Mouse (Mus musculus) CH12.LX (cell line): ENCODE measurements around the gene Nsf. TPM values are rescaled to one million over a fixed set of nuclear protein-coding genes. Genes with fewer than 3 reads are reported as not detected.

Experiments used
- DNase-seq: peaks from one replicate; pipeline ENCODE4 v3.0.0-alpha.2; 2013; ENCODE audit errors: extremely low read depth
- H3K27ac ChIP-seq: 2 replicates; pipeline ENCODE4 v1.5.1; 2012; ENCODE audit warnings: low read depth, mild to moderate bottlenecking, control low read depth, moderate library complexity; ENCODE audit not compliant: insufficient read depth
- H3K27me3 ChIP-seq: replicated peaks from 2 replicates; pipeline ENCODE3; 2012; ENCODE audit warnings: inconsistent platforms
- H3K36me3 ChIP-seq, 2 experiments: replicated peaks in 1 of 2; 2 replicates each; pipeline versions ENCODE3 to v1.6.1; 2012; ENCODE audit warnings: inconsistent platforms in 1 of 2, low read length in 1 of 2, mild to moderate bottlenecking in 1 of 2, mixed read lengths in 1 of 2, moderate library complexity in 1 of 2; ENCODE audit not compliant: control insufficient read depth in 1 of 2, insufficient read depth in 1 of 2
- H3K4me1 ChIP-seq, 2 experiments: 2 replicates each; pipeline ENCODE4 v1.6.1; 2012; ENCODE audit warnings: inconsistent platforms in 1 of 2, moderate library complexity in 1 of 2; ENCODE audit not compliant: insufficient read depth in 2 of 2, control insufficient read depth in 1 of 2
- H3K4me2 ChIP-seq: 2 replicates; pipeline ENCODE4 v1.6.1; 2012; ENCODE audit warnings: low read depth, mild to moderate bottlenecking, control low read depth; ENCODE audit not compliant: poor library complexity, insufficient read depth, severe bottlenecking
- H3K4me3 ChIP-seq, 3 experiments: fragments of 150-350 bp in 1 of 3; sonication (generic) in 1 of 3; replicated peaks in 1 of 3; 2 replicates each; pipeline versions ENCODE3 to v1.5.1; 2011 to 2012; ENCODE audit warnings: low read depth in 2 of 3, low read length in 2 of 3, mild to moderate bottlenecking in 2 of 3, moderate library complexity in 2 of 3, control low read depth in 1 of 3, improper control_type of control experiment in 1 of 3, inconsistent platforms in 1 of 3, mixed read lengths in 1 of 3; ENCODE audit not compliant: poor library complexity in 1 of 3
- H3K79me2 ChIP-seq: replicated peaks from 2 replicates; pipeline ENCODE4 v1.6.1; 2012; ENCODE audit warnings: mild to moderate bottlenecking, moderate library complexity; ENCODE audit not compliant: control insufficient read depth, poor library complexity, insufficient read depth, severe bottlenecking; ENCODE audit errors: extremely low read depth
- H3K9ac ChIP-seq: 2 replicates; pipeline ENCODE4 v1.6.1; 2012; ENCODE audit warnings: low read depth, mild to moderate bottlenecking, control low read depth, moderate library complexity; ENCODE audit not compliant: insufficient read depth
- H3K9me3 ChIP-seq: replicated peaks from 2 replicates; pipeline ENCODE3; 2012; ENCODE audit warnings: low read length, inconsistent platforms, mixed read lengths
- BHLHE40 ChIP-seq: IDR thresholded peaks from 2 replicates; pipeline ENCODE4 v1.6.1; 2011; ENCODE audit warnings: mild to moderate bottlenecking, low read depth, low read length, improper control_type of control experiment
- CHD1 ChIP-seq: IDR thresholded peaks from 2 replicates; pipeline ENCODE4 v1.6.1; 2012; ENCODE audit warnings: low read depth, low read length, improper control_type of control experiment, inconsistent platforms
- CHD2 ChIP-seq: IDR thresholded peaks from 2 replicates; pipeline ENCODE4 v1.6.1; 2011; ENCODE audit warnings: low read length, improper control_type of control experiment
- E2F4 ChIP-seq: IDR thresholded peaks from 2 replicates; pipeline ENCODE4 v1.6.1; 2011; ENCODE audit warnings: low read depth, low read length, improper control_type of control experiment; ENCODE audit not compliant: insufficient replicate concordance
- ELF1 ChIP-seq: IDR thresholded peaks from 2 replicates; pipeline ENCODE4 v1.6.1; 2014; ENCODE audit warnings: low read depth, mild to moderate bottlenecking, inconsistent platforms, low read length, improper control_type of control experiment
- ETS1 ChIP-seq: conservative IDR thresholded peaks from 2 replicates; pipeline ENCODE4 v1.6.1; 2012; ENCODE audit warnings: low read depth, mild to moderate bottlenecking, inconsistent platforms, low read length, improper control_type of control experiment, moderate library complexity
- GABPA ChIP-seq: IDR thresholded peaks from 2 replicates; pipeline ENCODE4 v1.6.1; 2012; ENCODE audit warnings: low read depth, low read length, improper control_type of control experiment, inconsistent platforms; ENCODE audit not compliant: insufficient replicate concordance
- HCFC1 ChIP-seq: IDR thresholded peaks from 2 replicates; pipeline ENCODE4 v1.6.1; 2012; ENCODE audit warnings: low read depth, mild to moderate bottlenecking, inconsistent platforms, low read length, improper control_type of control experiment
- IRF4 ChIP-seq: IDR thresholded peaks from 2 replicates; pipeline ENCODE4 v1.6.1; 2014; ENCODE audit warnings: low read depth, mild to moderate bottlenecking, inconsistent platforms, low read length, improper control_type of control experiment
- JUN ChIP-seq: IDR thresholded peaks from 2 replicates; pipeline ENCODE4 v1.6.1; 2011; ENCODE audit warnings: low read depth, mild to moderate bottlenecking, low read length, improper control_type of control experiment, moderate library complexity; ENCODE audit not compliant: insufficient read depth
- KAT2A ChIP-seq: IDR thresholded peaks from 2 replicates; pipeline ENCODE4 v1.6.1; 2012; ENCODE audit warnings: low read length, improper control_type of control experiment, inconsistent platforms; ENCODE audit not compliant: insufficient replicate concordance
- MAFK ChIP-seq: IDR thresholded peaks from 2 replicates; pipeline ENCODE4 v1.6.1; 2011; ENCODE audit warnings: low read length, improper control_type of control experiment; ENCODE audit not compliant: insufficient replicate concordance
- MAX ChIP-seq: IDR thresholded peaks from 2 replicates; pipeline ENCODE4 v1.6.1; 2011; ENCODE audit warnings: low read length, improper control_type of control experiment
- NELFE ChIP-seq: IDR thresholded peaks from 2 replicates; pipeline ENCODE4 v1.6.1; 2011; ENCODE audit warnings: low read depth, low read length, improper control_type of control experiment
- PAX5 ChIP-seq: IDR thresholded peaks from 2 replicates; pipeline ENCODE4 v1.6.1; 2012; ENCODE audit warnings: low read length, inconsistent platforms, mixed read lengths
- POLR2AphosphoS2 ChIP-seq: IDR thresholded peaks from 2 replicates; pipeline ENCODE4 v1.6.1; 2011; ENCODE audit warnings: low read depth, low read length, improper control_type of control experiment
- SIN3A ChIP-seq: IDR thresholded peaks from 2 replicates; pipeline ENCODE4 v1.6.1; 2012; ENCODE audit warnings: low read length, improper control_type of control experiment, inconsistent platforms
- SMC3 ChIP-seq: IDR thresholded peaks from 2 replicates; pipeline ENCODE4 v1.6.1; 2011; ENCODE audit warnings: low read depth, low read length, improper control_type of control experiment
- TBP ChIP-seq: conservative IDR thresholded peaks from 2 replicates; pipeline ENCODE4 v1.6.1; 2011; ENCODE audit warnings: low read depth, low read length, improper control_type of control experiment
- TCF12 ChIP-seq: IDR thresholded peaks from 2 replicates; pipeline ENCODE4 v1.6.1; 2014; ENCODE audit warnings: low read depth, mild to moderate bottlenecking, inconsistent platforms, low read length, improper control_type of control experiment
- UBTF ChIP-seq: IDR thresholded peaks from 2 replicates; pipeline ENCODE4 v1.6.1; 2012; ENCODE audit warnings: low read depth, mild to moderate bottlenecking, inconsistent platforms, low read length, improper control_type of control experiment, moderate library complexity
- ZKSCAN1 ChIP-seq: IDR thresholded peaks from 2 replicates; pipeline ENCODE4 v1.6.1; 2012; ENCODE audit warnings: low read depth, inconsistent platforms, low read length, improper control_type of control experiment, borderline replicate concordance
- ZMIZ1 ChIP-seq: IDR thresholded peaks from 2 replicates; pipeline ENCODE4 v1.6.1; 2012; ENCODE audit warnings: low read depth, mild to moderate bottlenecking, inconsistent platforms, low read length, improper control_type of control experiment
- dilution Hi-C: fragments of 300-500 bp; cut with MboI; formaldehyde crosslinking; loops from 2 replicates; pipeline ENCODE4 v1.14.3; 2020; ENCODE audit warnings: low sequenced_read_pairs; ENCODE audit not compliant: extremely low pct_unique_long_range_greater_than_20kb, extremely low pct_ligation_motif_present
- in situ Hi-C: fragments of 300-500 bp; cut with MboI; formaldehyde crosslinking; loops from 3 replicates; pipeline ENCODE4 v1.14.3; 2019; ENCODE audit warnings: low sequenced_read_pairs, low pct_ligation_motif_present, low pct_unique_long_range_greater_than_20kb, mixed read lengths
- polyA plus RNA-seq: library from polyadenylated mRNA; unstranded; fragments of >175 nt; gene quantifications from 2 replicates; pipeline ENCODE4 v1.2.1, GENCODE M21; 2012; ENCODE audit warnings: low read depth; ENCODE audit not compliant: insufficient read length
- total RNA-seq, 2 experiments: library from RNA; depleted of rRNA; stranded (reverse); fragments of 300-350 nt in 1 of 2; fragments of >200 nt in 1 of 2; gene quantifications; 2 replicates each; pipeline ENCODE4 v1.2.3; 2012 to 2014

The Nsf gene
- total and polyA plus RNA-seq, 3 experiments = 48.1 to 99.3 (median 50.9) TPM

- Histone ChIP-seq H3K4me1 (no peaks in the 10 kb centered on the region), H3K27me3 (peaks cover 13% of the 10 kb centered on the region), H3K27ac (no peak overlapping the region), H3K4me2 (no peak overlapping the region), H3K4me3 (no peak overlapping the region), H3K36me3 (peaks cover 0 to 19% of the 10 kb centered on the region in 2 experiments), H3K9ac (no peak overlapping the region), H3K79me2 (no peaks in the 10 kb centered on the region), H3K9me3 (no peaks in the 10 kb centered on the region)
- in situ Hi-C loops = no loop called here
- no peak for DNase-seq
- dilution Hi-C loops = no loop called here
- TF ChIP-seq TCF12 = no peak
- TF ChIP-seq PAX5 = no peak
- no peak for TF ChIP-seq CHD1
- TF ChIP-seq JUN = no peak
- TF ChIP-seq POLR2AphosphoS2 = no peak
- no peak for TF ChIP-seq MAX
- no peak for TF ChIP-seq ETS1
- no peak for TF ChIP-seq SIN3A
- no peak for TF ChIP-seq UBTF
- TF ChIP-seq HCFC1 = no peak
- TF ChIP-seq ZKSCAN1 = no peak
- TF ChIP-seq TBP = no peak
- no peak for TF ChIP-seq BHLHE40
- TF ChIP-seq, all 38 proteins: peak for 0
Observed at GRCm38 (mm10) chr11:103815986-103816385, 137.9 kb downstream of the Nsf start.

GRCm38 (mm10) chr11:103814808-103815207, 139.0 kb downstream of the Nsf start:
- in situ Hi-C loops (no loop called here), dilution Hi-C loops (no loop called here)
- no peak overlapping the region for H3K9ac ChIP-seq

More at GRCm38 (mm10) chr11:103814808-103815207, 139.0 kb downstream of the Nsf start:
- H3K36me3 ChIP-seq = peaks cover 0 to 12% of the 10 kb centered on the region in 2 experiments
- H3K4me3 ChIP-seq = no peak overlapping the region
- H3K27me3 ChIP-seq = peaks cover 13% of the 10 kb centered on the region
- DNase-seq = no peak
- no peaks in the 10 kb centered on the region for H3K4me1 ChIP-seq
- no peak overlapping the region for H3K27ac ChIP-seq
- no peaks in the 10 kb centered on the region for H3K9me3 ChIP-seq
- no peak for TF ChIP-seq MAX
- TF ChIP-seq GABPA = no peak
- TF ChIP-seq KAT2A = no peak
- no peak for TF ChIP-seq UBTF
- no peak for TF ChIP-seq HCFC1
- TF ChIP-seq POLR2AphosphoS2 = no peak
- TF ChIP-seq MAFK = no peak
- no peak for TF ChIP-seq IRF4
- no peak for TF ChIP-seq ETS1
- no peak for TF ChIP-seq ZKSCAN1
- no peak for TF ChIP-seq NELFE
- TF ChIP-seq E2F4 = no peak
- no peak for TF ChIP-seq ELF1
- TF ChIP-seq ZMIZ1 = no peak
- TF ChIP-seq CHD2 = no peak
- TF ChIP-seq SMC3 = no peak
- no peak overlapping the region for H3K4me2 ChIP-seq
- no peaks in the 10 kb centered on the region for H3K79me2 ChIP-seq
